Mouse (Mus musculus) erythroblast, embryonic 14.5 days (primary cell): Measurements from ENCODE around the gene Laptm5.

Source experiments
- GATA1 ChIP-seq: IDR thresholded peaks from 2 replicates; pipeline ENCODE4 v1.6.1; 2012; ENCODE audit warnings: low read length, inconsistent platforms, mixed read lengths
- TAL1 ChIP-seq: IDR thresholded peaks from 3 replicates; pipeline ENCODE4 v1.6.1; 2012; ENCODE audit warnings: low read length, inconsistent platforms, mixed read lengths

DNA sequence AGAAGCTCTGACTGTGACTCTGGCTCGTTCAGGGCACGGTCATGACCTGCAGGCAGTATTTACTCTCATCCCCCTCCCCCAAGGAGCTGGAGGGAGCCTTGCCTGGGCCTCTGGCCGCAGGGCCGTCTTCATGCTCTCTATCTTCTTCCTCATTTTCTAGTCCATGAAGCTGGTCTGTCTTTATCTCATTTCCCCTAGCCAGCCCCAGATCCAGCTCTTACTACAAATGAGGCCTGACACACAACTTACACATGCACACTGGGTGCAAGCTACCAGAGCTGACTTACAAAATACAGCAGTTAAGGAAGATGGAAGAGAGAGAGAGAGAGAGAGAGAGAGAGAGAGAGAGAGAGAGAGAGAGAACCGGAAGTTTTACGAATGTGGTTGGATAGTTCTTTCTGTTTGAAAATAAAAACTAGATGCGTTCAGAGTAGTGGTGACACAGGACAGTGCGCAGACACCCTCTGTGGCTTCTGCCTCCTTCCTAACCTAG is 10.6 kb upstream of the Laptm5 start:
- TF ChIP-seq TAL1 (no peak), GATA1 (no peak)
